Mouse (Mus musculus): ENCODE data around the gene Gjb3. TPM values are rescaled to one million over a fixed set of nuclear protein-coding genes. Genes with fewer than 3 reads are reported as not detected.

Gene Gjb3
- polyA plus RNA-seq, 1 experiment from 2014 or later: not detected

DNA sequence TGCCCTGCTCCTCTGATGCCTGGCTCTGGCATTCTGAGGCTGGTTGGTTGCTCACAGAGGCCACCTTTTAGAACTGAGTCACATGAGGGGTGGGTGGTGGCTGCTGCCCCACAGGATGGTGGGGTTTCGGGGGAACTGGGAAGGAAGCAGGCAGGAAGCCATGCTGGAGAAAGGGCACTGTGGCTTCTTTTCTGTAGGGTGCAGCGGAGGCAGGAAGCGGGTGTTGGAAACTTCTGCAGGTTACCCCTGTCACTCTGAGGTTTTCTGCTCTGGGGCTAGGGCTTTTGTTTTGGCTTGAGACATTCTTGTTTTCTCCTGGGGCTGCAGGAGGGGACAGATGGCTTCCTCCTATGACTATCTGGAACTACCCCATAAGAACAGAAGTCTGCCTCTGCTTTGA lies 31.9 kb upstream of the Gjb3 start:
- 95% methylated on average over 3 of the region's 3 CpGs for WGBS
- Histone ChIP-seq H3K36me3 (no peaks in the 10 kb centered on the region), H3K4me2 (replicated peaks) (no peak overlapping the region)

DNA sequence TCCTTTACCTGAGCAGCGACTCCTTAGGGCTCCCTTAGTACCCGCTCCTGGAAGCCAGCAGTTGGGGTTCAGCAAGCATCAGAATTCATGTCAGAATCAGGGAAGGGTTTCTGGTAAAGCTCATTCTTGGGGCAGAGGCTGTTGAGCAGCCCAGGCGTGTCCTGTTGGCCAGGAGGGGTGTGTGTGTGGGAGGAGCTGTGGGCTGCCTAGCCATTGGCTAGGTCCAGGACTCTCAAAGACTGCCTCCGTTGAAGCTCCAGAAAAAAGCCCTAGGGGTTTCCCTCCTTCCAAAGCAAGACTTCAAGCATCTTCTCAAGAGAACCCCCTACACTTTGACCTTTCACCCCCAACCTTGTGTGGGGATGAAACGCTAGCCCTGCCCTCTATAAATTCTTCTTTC lies 27.4 kb upstream of the Gjb3 start, which contains the start of gene Gjb5:
Gjb5 (minus strand) TSS at position 164 of the 400 bp plus-strand sequence.
- no peak within 1 kb of the TSS for H3K9ac ChIP-seq (replicated peaks)
- no peak for ATAC-seq (replicated peaks)
- H3K9me3 ChIP-seq: no peaks in the 10 kb centered on the region
- no peaks in the 10 kb centered on the region for H3K27me3 ChIP-seq
- no peak within 1 kb of the TSS for H3K4me2 ChIP-seq (replicated peaks)
- H3K27ac ChIP-seq (replicated peaks): no peak within 1 kb of the TSS
- WGBS: 24% methylated on average over 5 of the region's 5 CpGs
- no peaks in the 10 kb centered on the region for H3K4me1 ChIP-seq
- no peak within 1 kb of the TSS for H3K4me3 ChIP-seq
- no peaks in the 10 kb centered on the region for H3K36me3 ChIP-seq

More for the DNA sequence above, 31.9 kb upstream of the Gjb3 start:
- Histone ChIP-seq H3K27ac (replicated peaks) (no peak overlapping the region), H3K4me3 (no peak overlapping the region), H3K4me1 (no peaks in the 10 kb centered on the region), H3K9ac (replicated peaks) (no peak overlapping the region), H3K27me3 (no peaks in the 10 kb centered on the region), H3K9me3 (no peaks in the 10 kb centered on the region)
- no peak for ATAC-seq (replicated peaks)

DNA sequence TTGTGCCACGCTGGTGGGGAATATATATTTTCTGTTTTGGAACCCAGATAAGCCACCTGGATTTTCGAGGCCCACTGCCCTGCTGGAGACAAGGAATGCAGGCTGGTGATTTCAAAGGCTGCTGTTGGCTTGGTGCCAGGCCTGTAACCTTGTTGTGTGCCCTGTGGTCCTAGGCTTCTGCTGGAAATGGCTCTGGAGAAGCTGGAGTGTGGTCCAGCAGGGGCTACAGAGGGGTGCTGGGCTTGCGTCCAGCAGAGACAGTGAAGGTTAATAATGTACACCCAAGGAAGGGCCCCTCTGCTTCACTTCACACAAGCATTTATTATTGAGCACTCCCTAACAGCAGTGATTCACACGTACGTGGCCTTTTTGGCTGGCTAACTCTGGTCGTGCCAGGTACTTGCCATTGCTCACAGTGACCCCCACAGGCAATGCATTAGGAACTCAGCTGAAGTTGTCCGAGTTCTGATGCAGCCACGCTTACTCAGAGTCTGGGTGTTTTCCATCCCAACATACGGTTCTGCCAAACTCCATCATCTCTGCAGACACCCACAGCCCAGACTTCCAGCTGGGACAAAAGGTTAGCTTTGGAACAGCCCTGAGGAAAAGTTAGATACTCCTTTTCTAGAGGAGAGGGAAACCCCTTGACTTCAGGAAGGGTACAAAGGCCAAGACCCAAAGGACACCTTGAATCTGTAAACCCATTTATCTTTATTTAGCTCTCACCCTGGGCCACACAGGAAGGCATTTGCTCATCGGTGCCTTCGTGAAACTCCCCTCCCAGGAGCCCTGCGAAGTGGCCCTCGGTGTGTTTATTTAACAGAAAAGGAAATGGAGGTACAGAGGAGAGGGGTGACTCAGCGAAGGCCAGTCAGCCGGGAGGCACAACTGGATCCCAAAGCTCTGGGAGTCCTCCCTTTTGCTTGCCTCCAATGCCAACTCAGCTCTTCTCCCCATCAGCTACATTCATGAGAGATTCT lies 24.2 kb upstream of the Gjb3 start:
- H3K4me2 ChIP-seq (replicated peaks): no peak overlapping the region
- no peak for ATAC-seq (replicated peaks)
- no peaks in the 10 kb centered on the region for H3K27me3 ChIP-seq
- H3K4me3 ChIP-seq: no peak overlapping the region
- 77% methylated on average over 15 of the region's 15 CpGs for WGBS
- no peaks in the 10 kb centered on the region for H3K4me1 ChIP-seq
- H3K27ac ChIP-seq (replicated peaks): no peak overlapping the region
- no peak overlapping the region for H3K9ac ChIP-seq (replicated peaks)
- no peaks in the 10 kb centered on the region for H3K36me3 ChIP-seq
- H3K9me3 ChIP-seq: no peaks in the 10 kb centered on the region

DNA sequence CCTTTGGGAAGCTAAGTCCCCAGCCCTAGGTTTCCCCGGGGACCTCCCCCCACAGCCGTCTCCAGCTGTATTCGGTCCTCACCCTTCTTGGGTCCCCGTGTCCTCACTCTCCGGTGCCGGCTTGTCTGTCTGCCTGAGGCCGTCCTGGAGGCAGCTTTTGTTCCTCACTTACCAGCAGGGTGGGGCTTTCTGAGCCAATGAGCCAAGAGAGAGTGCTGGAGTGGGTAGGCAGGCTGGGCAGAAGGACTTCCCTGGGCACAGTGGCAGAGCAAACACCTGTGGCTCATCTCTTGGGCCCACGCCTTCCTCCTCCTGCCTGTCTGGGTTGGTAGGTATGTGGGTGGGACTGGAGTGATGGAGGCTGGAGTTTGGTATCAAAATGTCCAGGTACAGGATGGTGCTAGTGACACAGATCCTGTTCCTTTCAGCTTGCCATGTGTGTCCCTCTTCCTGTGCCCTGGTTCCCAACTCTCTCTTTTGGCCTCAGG lies 23.4 kb upstream of the Gjb3 start, which contains the start of gene Gjb4:
Gjb4 (minus strand) TSS at position 131 of the 488 bp plus-strand sequence.
- WGBS: 37% methylated on average over 8 of the region's 8 CpGs
- Histone ChIP-seq H3K27ac (replicated peaks) (no peak within 1 kb of the TSS), H3K4me3 (no peak within 1 kb of the TSS), H3K9ac (replicated peaks) (no peak within 1 kb of the TSS), H3K4me2 (replicated peaks) (no peak within 1 kb of the TSS), H3K4me1 (no peaks in the 10 kb centered on the region), H3K36me3 (no peaks in the 10 kb centered on the region), H3K27me3 (no peaks in the 10 kb centered on the region), H3K9me3 (no peaks in the 10 kb centered on the region)
- ATAC-seq (replicated peaks): no peak

DNA sequence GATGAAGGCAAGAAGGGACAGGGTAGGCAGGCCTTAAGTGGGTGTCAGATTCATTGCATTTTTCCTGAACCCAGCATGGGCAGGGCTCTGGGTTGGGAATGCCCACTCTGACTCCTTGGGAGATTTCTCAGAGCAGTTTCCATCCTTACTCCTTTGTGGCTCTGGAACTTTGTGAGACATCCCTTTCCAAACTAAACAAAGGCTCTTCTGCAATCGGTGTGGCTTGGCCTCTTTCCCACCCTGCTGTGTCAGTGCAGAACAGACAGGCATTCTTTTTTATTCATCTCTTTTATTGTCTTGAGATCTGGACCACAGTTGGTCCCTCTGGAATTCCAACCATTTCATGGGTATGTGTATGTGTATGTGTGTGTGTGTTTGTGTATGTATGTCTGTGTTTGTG lies 21.9 kb upstream of the Gjb3 start:
- Histone ChIP-seq H3K9me3 (no peaks in the 10 kb centered on the region), H3K36me3 (no peaks in the 10 kb centered on the region), H3K4me2 (replicated peaks) (no peak overlapping the region), H3K4me3 (no peak overlapping the region), H3K4me1 (no peaks in the 10 kb centered on the region), H3K27ac (replicated peaks) (no peak overlapping the region), H3K27me3 (no peaks in the 10 kb centered on the region), H3K9ac (replicated peaks) (no peak overlapping the region)
- 25% methylated on average over 1 of the region's 1 CpGs for WGBS
- no peak for ATAC-seq (replicated peaks)

DNA sequence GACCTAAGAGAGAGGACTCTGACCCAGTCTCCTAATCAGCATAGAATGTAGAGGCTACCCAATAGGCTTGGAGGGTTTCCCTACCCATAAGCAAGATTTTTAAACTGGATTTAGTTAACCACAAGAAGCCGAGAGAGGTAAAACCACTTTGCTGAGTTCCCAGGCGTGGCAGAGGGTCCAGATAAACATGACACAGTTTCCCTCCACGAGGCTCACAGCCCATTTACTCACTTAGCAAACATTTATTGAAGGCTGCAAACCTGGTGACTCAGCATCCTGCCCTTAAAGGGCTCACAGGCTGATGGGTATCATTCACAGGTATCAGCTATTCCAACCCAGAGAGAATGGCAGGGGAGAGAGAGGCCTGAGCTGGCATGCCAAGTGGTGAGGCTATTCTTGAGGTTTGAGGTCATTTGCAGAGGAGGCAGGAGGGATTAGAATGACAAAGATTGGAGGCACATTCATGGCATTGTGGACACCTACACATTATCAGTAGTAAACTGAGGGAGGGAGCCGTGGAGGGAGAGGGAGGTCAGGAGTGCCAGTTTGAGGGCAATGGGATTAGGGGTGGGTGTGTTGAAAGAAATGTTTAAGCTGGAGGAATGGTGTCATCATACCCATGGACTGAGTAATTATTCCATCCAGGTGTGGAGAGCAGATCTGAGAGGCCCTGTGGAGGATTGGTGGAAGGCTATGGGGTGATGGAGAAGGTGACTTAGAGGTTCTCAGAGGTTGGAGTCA lies 19.1 kb upstream of the Gjb3 start:
- H3K36me3 ChIP-seq: no peaks in the 10 kb centered on the region
- H3K9ac ChIP-seq (replicated peaks): no peak overlapping the region
- H3K4me3 ChIP-seq: no peak overlapping the region
- WGBS: 63% methylated on average over 4 of the region's 4 CpGs
- no peak overlapping the region for H3K4me2 ChIP-seq (replicated peaks)
- H3K4me1 ChIP-seq: no peaks in the 10 kb centered on the region
- H3K27me3 ChIP-seq: no peaks in the 10 kb centered on the region
- no peaks in the 10 kb centered on the region for H3K9me3 ChIP-seq
- H3K27ac ChIP-seq (replicated peaks): no peak overlapping the region
- ATAC-seq (replicated peaks): no peak

DNA sequence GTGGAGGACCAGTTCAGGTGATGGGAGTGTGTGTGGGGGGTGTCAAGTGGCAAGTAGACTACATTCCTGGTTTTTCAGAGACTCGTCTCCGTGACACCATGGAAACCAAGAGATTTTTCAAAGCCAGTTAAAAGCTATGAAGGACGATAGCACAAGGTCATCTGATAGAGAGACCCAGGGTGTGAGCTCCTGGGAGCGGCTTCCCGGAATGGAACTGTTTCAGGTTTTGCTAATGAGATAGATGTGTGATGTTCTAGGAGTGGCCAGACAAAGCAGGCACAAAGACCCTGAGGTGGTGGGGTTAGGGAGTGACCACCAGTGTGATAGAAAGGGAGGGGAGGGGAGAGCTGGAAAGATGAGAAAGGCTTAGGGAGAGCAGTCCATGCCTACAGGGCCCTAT lies 14.4 kb upstream of the Gjb3 start:
- Histone ChIP-seq H3K27ac (replicated peaks) (no peak overlapping the region), H3K27me3 (no peaks in the 10 kb centered on the region), H3K4me2 (replicated peaks) (no peak overlapping the region), H3K4me3 (no peak overlapping the region), H3K4me1 (no peaks in the 10 kb centered on the region), H3K9ac (replicated peaks) (no peak overlapping the region), H3K9me3 (no peaks in the 10 kb centered on the region), H3K36me3 (no peaks in the 10 kb centered on the region)
- 88% methylated on average over 5 of the region's 5 CpGs for whole genome bisulfite sequencing
- ATAC-seq (replicated peaks): no peak

DNA sequence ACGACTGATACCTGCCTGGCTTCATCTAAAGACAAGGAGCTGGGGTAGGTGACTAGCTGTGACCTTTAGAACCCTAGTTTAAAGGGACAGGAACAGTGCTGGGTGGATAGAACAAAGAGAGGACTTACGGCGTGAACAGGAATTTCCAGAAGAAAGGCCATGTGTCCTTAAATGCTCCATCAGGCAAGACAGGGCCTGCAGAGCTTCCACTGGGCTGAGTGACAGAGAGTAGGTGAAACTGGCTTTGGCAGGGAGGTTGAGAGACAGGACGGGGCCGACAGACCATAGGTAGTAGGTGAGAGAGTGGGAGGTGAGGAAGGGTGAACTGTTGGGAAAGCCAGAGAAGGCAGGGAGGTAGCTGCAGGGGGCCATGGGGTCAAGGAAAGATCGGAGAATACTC lies 10.7 kb upstream of the Gjb3 start:
- H3K4me3 ChIP-seq: no peak overlapping the region

DNA sequence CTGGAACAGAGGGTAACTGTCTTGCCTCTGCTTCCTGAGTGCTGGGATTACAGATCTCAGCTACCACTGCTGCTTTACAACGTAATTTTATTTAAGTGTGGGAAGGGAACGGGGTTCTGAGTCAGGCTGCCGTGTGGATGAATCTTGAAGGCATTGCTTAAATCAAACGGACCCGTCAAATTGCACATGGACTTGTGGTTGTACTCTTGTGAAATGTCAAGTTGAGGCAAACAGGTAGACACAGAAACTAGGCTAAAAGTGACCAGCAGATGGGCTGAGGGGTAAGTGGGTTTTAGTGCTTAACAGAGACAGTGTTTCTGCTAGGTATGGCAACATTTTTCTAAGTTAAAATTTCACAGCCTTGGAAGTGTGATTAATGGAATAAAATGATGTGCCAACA lies 7.0 kb upstream of the Gjb3 start:
- no peak overlapping the region for H3K4me2 ChIP-seq (replicated peaks)
- H3K9me3 ChIP-seq: no peaks in the 10 kb centered on the region
- no peak overlapping the region for H3K4me3 ChIP-seq
- no peaks in the 10 kb centered on the region for H3K27me3 ChIP-seq
- H3K4me1 ChIP-seq: no peaks in the 10 kb centered on the region
- no peak overlapping the region for H3K27ac ChIP-seq (replicated peaks)
- no peak for ATAC-seq (replicated peaks)
- no peak overlapping the region for H3K9ac ChIP-seq (replicated peaks)
- no peaks in the 10 kb centered on the region for H3K36me3 ChIP-seq
- 91% methylated on average over 5 of the region's 5 CpGs for WGBS

More for the DNA sequence above, 10.7 kb upstream of the Gjb3 start:
- 68% methylated on average over 6 of the region's 6 CpGs for WGBS
- Histone ChIP-seq H3K27me3 (no peaks in the 10 kb centered on the region), H3K27ac (replicated peaks) (no peak overlapping the region), H3K9ac (replicated peaks) (no peak overlapping the region), H3K9me3 (no peaks in the 10 kb centered on the region), H3K4me1 (no peaks in the 10 kb centered on the region), H3K4me2 (replicated peaks) (no peak overlapping the region), H3K36me3 (no peaks in the 10 kb centered on the region)
- ATAC-seq (replicated peaks): no peak

DNA sequence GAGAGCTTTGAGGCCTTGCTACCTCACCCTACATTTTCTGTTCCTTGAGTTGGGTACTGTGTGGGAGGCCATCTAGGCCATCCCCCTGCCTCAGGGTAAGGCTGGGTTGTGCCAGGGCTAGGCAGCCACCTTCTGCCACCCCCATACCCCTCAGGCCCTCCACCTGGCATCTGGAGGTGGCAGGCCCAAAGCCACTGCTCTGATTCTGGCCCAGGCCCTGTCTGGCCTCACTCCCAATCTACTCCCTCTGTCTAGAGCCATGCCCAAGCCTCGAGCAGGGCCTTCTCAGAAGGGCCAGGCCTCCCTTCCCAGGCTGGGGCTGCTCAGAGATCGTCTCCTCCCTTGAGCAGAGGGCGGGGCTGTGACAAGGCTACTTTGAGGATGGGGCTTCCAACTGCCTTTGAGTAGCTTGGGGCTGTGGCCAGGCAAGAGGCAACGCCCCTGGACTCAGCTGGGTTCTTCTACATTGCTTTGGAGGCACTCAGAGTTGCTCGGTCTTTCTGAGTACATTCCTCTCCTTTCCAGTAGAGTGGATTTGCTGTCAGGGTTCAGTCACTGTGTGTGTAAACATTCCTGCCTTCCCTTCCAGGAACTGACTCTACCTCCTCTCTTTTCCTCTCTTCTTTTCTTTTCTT lies 4.3 kb upstream of the Gjb3 start:
- Histone ChIP-seq H3K4me1 (peaks cover 12% of the 10 kb centered on the region), H3K27me3 (peaks cover 23% of the 10 kb centered on the region), H3K4me3 (no peak overlapping the region), H3K9me3 (no peaks in the 10 kb centered on the region), H3K36me3 (no peaks in the 10 kb centered on the region), H3K9ac (replicated peaks) (no peak overlapping the region), H3K4me2 (replicated peaks) (no peak overlapping the region), H3K27ac (replicated peaks) (no peak overlapping the region)
- 53% methylated on average over 5 of the region's 5 CpGs for WGBS
- ATAC-seq (replicated peaks): no peak

DNA sequence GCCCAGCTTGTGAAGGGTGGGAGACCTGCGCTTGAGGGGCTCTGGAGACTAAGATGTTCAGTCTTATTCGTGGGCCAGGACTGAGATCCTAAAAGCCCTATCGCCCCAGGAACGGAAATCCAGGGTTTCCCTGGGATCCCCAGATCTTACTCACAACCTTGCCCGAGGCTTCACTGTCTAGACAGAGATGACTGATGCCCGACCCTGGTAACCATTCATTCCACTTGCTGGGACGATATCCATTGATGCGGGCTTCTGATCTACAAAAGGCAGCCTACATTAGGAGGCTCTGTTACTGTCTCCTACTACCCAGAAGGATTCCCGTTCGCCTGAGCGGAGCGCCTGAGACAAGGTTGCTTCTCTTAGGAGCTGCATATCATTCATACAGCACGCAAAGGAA lies 527 bp upstream of the Gjb3 start:
- H3K9me3 ChIP-seq: no peaks in the 10 kb centered on the region
- no peak overlapping the region for H3K4me2 ChIP-seq (replicated peaks)
- no peak overlapping the region for H3K4me3 ChIP-seq
- no peak overlapping the region for H3K27ac ChIP-seq (replicated peaks)
- ATAC-seq (replicated peaks): no peak
- H3K36me3 ChIP-seq: no peaks in the 10 kb centered on the region
- no peak overlapping the region for H3K9ac ChIP-seq (replicated peaks)
- H3K4me1 ChIP-seq: peaks cover 18% of the 10 kb centered on the region
- WGBS: 21% methylated on average over 13 of the region's 13 CpGs
- H3K27me3 ChIP-seq: peaks cover 34% of the 10 kb centered on the region

DNA sequence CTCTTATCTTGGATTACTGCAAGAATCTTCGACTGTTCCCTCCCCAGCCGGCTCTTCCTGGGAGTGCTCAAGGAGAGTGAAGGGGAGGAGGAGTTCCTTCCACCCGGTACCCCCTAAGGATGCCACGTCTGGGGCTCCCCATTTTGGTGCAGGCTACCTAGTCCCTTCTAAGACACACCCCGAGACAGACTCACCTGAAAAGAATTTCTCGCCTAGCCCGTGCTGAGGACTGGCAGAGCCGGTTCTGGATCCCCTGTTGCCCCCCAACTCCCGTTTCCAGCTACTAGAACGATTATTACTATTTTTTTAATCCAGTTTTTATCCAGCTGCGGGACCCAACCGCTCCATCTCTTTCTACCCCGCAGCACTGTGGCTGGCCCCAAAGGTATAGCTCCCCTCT lies 893 bp downstream of the Gjb3 start:
- Histone ChIP-seq H3K27me3 (peaks cover 44% of the 10 kb centered on the region), H3K4me2 (replicated peaks) (peak overlapping the region; percentile 44), H3K4me3 (peak overlapping the region; percentile 22), H3K36me3 (no peaks in the 10 kb centered on the region), H3K27ac (replicated peaks) (no peak overlapping the region), H3K4me1 (peaks cover 18% of the 10 kb centered on the region), H3K9me3 (no peaks in the 10 kb centered on the region), H3K9ac (replicated peaks) (no peak overlapping the region)
- no peak for ATAC-seq (replicated peaks)
- WGBS: 3% methylated on average over 13 of the region's 13 CpGs
